ENCODE assay signal across 11 mouse cellular contexts in the genomic region with DNA sequence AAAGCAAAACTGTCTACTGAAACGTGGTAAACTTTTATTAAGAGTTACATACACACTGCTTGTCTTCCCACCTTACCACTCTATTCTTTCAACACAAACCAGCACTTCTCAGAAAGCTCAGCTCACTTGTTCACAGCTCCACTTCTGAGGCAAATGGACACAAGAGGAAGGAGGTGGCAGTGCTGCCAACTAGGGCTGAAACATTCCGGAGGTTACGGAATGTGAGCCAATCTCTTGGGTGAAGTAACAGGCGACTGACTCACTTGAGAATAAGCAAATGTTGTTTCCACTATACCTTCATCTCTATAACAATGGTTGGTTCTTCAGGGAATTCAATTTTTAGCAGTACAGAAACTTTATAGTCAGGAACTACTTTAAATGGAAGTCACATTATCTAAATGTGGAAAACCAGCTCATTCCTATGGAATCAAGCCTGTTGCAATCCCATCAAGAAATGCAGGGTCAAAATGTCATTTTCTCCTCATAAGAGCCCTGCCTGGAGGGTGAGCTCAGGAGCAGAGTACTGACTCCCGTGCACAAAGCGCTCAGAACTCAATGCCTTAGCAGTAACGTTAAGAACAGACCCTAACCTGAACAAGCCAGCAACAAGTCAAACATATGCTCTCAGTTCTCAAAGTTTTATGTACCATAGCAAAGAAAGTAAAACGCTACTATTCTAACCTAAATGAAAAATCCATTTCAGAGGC.
A peak's percentile ranks its signal among the peaks of the same experiment; 100 is the strongest.
DNase-seq lines count a peak whose midpoint lies in the region; ATAC-seq and TF ChIP-seq lines count a peak whose summit lies in the region.
"Had no signal": no experiment of that assay in that cellular context is flagged by ENCODE, and none has a peak within 500 bp of the region (broad histone marks: within the 10 kb centered on the region; RNA-seq: fewer than 3 reads in every experiment).

No protein-coding gene starts in this region.

- peak overlapping the region; percentile 38 for H3K27ac ChIP-seq in liver, embryonic 15.5 days (replicated peaks)
- H3K27ac ChIP-seq in liver, embryonic 11.5 days (ENCODE audit: low read depth, low read length) = no peak overlapping the region
- peak overlapping the region; percentile 81 for H3K27ac ChIP-seq in brown adipose tissue, adult 24 weeks (replicated peaks; ENCODE audit: low read depth, low read length)
- H3K27ac ChIP-seq: midbrain, embryonic 13.5 days had no signal

- H3K4me2 ChIP-seq in liver, embryonic 15.5 days = no peak overlapping the region
- H3K4me2 ChIP-seq in liver, embryonic 11.5 days = no peak overlapping the region
- peak overlapping the region; percentile 67 for H3K4me2 ChIP-seq in myocyte (ENCODE audit: low read depth)
- H3K4me2 ChIP-seq: midbrain, embryonic 13.5 days had no signal

- peaks cover 60% of the 10 kb centered on the region for H3K79me2 ChIP-seq in myocyte (ENCODE audit: control insufficient read depth, insufficient read depth)

- no peak for DNase-seq in liver, embryonic 11.5 days (ENCODE audit: low spot score)
- no peak for DNase-seq in frontal cortex, postnatal 36 days (ENCODE audit: low spot score in 2 of 2)
- DNase-seq in right cerebral cortex, postnatal 4 days = no peak
- DNase-seq in ovary, adult 18-20 months (ENCODE audit: low spot score) = no peak
- DNase-seq: right cerebral cortex, postnatal 25 days; thymus, postnatal 4 days had no signal

- no peak for ATAC-seq in liver, embryonic 15.5 days (ENCODE audit: insufficient read depth)
- ATAC-seq in liver, embryonic 11.5 days (replicated peaks; ENCODE audit: low FRiP score) = no peak
- ATAC-seq in hematopoietic stem cell, adult 5-6 weeks (replicated peaks in 1 of 2; ENCODE audit: insufficient read depth in 1 of 2, low FRiP score in 2 of 2, low TSS enrichment in 1 of 2, low read depth in 1 of 2, poor library complexity in 2 of 2, severe bottlenecking in 2 of 2) = peak; percentile 28 to 68; a peak in 2 of 4 replicates
- ATAC-seq: midbrain, embryonic 13.5 days had no signal

- H3K4me1 ChIP-seq in liver, embryonic 15.5 days (replicated peaks) = peaks cover 28% of the 10 kb centered on the region
- peaks cover 2% of the 10 kb centered on the region; the same call in 1 of the 2 replicates for H3K4me1 ChIP-seq in liver, embryonic 11.5 days (replicated peaks; ENCODE audit: control insufficient read depth, insufficient read depth, low read length)
- H3K4me1 ChIP-seq in brown adipose tissue, adult 24 weeks (ENCODE audit: control insufficient read depth, insufficient read depth, insufficient read length, low read length) = peaks cover 36% of the 10 kb centered on the region

- TF ChIP-seq POLR2A in myocyte (IDR thresholded peaks at IDR 0.05; ENCODE audit: insufficient read length, low read depth) = no peak

- H3K9me3 ChIP-seq in liver, embryonic 15.5 days (replicated peaks) = no peaks in the 10 kb centered on the region
- no peaks in the 10 kb centered on the region for H3K9me3 ChIP-seq in liver, embryonic 11.5 days (ENCODE audit: control insufficient read depth, low read length)
- H3K9me3 ChIP-seq: midbrain, embryonic 13.5 days had no signal

- no peaks in the 10 kb centered on the region for H3K27me3 ChIP-seq in liver, embryonic 15.5 days
- H3K27me3 ChIP-seq in liver, embryonic 11.5 days (replicated peaks; ENCODE audit: control insufficient read depth, insufficient read depth, low read length) = no peaks in the 10 kb centered on the region
- H3K27me3 ChIP-seq in myocyte (ENCODE audit: control insufficient read depth, insufficient read depth, insufficient read length) = no peaks in the 10 kb centered on the region
- H3K27me3 ChIP-seq: midbrain, embryonic 13.5 days had no signal

- no peaks in the 10 kb centered on the region for H3K36me3 ChIP-seq in liver, embryonic 15.5 days (replicated peaks)
- H3K36me3 ChIP-seq in liver, embryonic 11.5 days (ENCODE audit: control insufficient read depth, insufficient read depth, low read length) = no peaks in the 10 kb centered on the region
- H3K36me3 ChIP-seq in myocyte (ENCODE audit: control insufficient read depth, insufficient read depth) = no peaks in the 10 kb centered on the region
- H3K36me3 ChIP-seq: midbrain, embryonic 13.5 days had no signal

- WGBS in liver, embryonic 15.5 days (ENCODE audit: insufficient replicate concordance) = 68% methylated on average over 8 of the region's 8 CpGs
- 86% methylated on average over 8 of the region's 8 CpGs for WGBS in liver, embryonic 11.5 days

- H3K4me3 ChIP-seq in liver, embryonic 15.5 days (replicated peaks) = no peak overlapping the region
- H3K4me3 ChIP-seq in liver, embryonic 11.5 days (ENCODE audit: low read depth, low read length) = no peak overlapping the region
- H3K4me3 ChIP-seq in brown adipose tissue, adult 24 weeks (ENCODE audit: insufficient read depth, low read depth, low read length) = no peak overlapping the region
- H3K4me3 ChIP-seq in myocyte = no peak overlapping the region
- H3K4me3 ChIP-seq: midbrain, embryonic 13.5 days had no signal

- no peak overlapping the region for H3ac ChIP-seq in myocyte (ENCODE audit: control insufficient read depth, insufficient read length)

- H3K9ac ChIP-seq in liver, embryonic 15.5 days = no peak overlapping the region
- H3K9ac ChIP-seq in liver, embryonic 11.5 days (ENCODE audit: low read depth, low read length) = no peak overlapping the region
- H3K9ac ChIP-seq: midbrain, embryonic 13.5 days had no signal

TF ChIP-seq in myocyte, 11 proteins besides CTCF, POLR2A, EP300 and RAD21:
- TF ChIP-seq MYOG (IDR thresholded peaks at IDR 0.05; ENCODE audit: control insufficient read depth in 1 of 3, insufficient read depth in 1 of 3, insufficient read length in 2 of 3, low read depth in 2 of 3) = no peak
- no peak for TF ChIP-seq MAX (IDR thresholded peaks at IDR 0.05; ENCODE audit: low read depth)
- no peak for TF ChIP-seq REST (IDR thresholded peaks at IDR 0.05; ENCODE audit: insufficient read depth, insufficient read length)
- peak; percentile 43; the same call in 1 of the 2 replicates for TF ChIP-seq CEBPB (IDR thresholded peaks at IDR 0.05; ENCODE audit: insufficient read depth, poor library complexity, severe bottlenecking)

Comparison
In these comparisons a context has a peak if more than half of its experiments do, and no peak if none do; other contexts are left out.
1. ATAC-seq: peak in hematopoietic stem cell, adult 5-6 weeks (2 of 2); none in liver, embryonic 15.5 days (single experiment) and liver, embryonic 11.5 days (single experiment).